Mouse (Mus musculus) midbrain, embryonic 13.5 days (tissue): ENCODE data around the gene Adgrl2. TPM values are rescaled to one million over a fixed set of nuclear protein-coding genes. Genes with fewer than 3 reads are reported as not detected.

Source experiments
- ATAC-seq: fragments of 200-750 bp; cut with Nextera tagmentation; 2 replicates; pipeline ENCODE4 v1.8.0; 2017; ENCODE audit warnings: mild to moderate bottlenecking, moderate TSS enrichment, moderate library complexity
- H3K27ac ChIP-seq: fragments of 300-500 bp; sonication (generic); 2 replicates; pipeline ENCODE4 v1.5.1; 2015; ENCODE audit warnings: inconsistent platforms, mild to moderate bottlenecking, moderate library complexity
- H3K27me3 ChIP-seq: fragments of 300-500 bp; sonication (generic); 2 replicates; pipeline ENCODE4 v1.6.1; 2015; ENCODE audit warnings: mild to moderate bottlenecking, inconsistent platforms
- H3K36me3 ChIP-seq: fragments of 300-500 bp; sonication (generic); 2 replicates; pipeline ENCODE4 v1.6.1; 2015; ENCODE audit warnings: mild to moderate bottlenecking, inconsistent platforms
- H3K4me1 ChIP-seq: fragments of 300-500 bp; sonication (generic); replicated peaks from 2 replicates; pipeline ENCODE4 v1.6.1; 2015; ENCODE audit warnings: inconsistent platforms
- H3K4me2 ChIP-seq: fragments of 300-500 bp; sonication (generic); replicated peaks from 2 replicates; pipeline ENCODE4 v1.6.1; 2015; ENCODE audit warnings: moderate library complexity, mild to moderate bottlenecking, inconsistent platforms
- H3K4me3 ChIP-seq: fragments of 300-500 bp; sonication (generic); replicated peaks from 2 replicates; pipeline ENCODE4 v1.5.1; 2015; ENCODE audit warnings: mild to moderate bottlenecking, inconsistent platforms
- H3K9ac ChIP-seq: fragments of 300-500 bp; sonication (generic); replicated peaks from 2 replicates; pipeline ENCODE4 v1.6.1; 2015; ENCODE audit warnings: mild to moderate bottlenecking, inconsistent platforms
- H3K9me3 ChIP-seq: fragments of 300-500 bp; sonication (generic); 2 replicates; pipeline ENCODE4 v1.6.1; 2016; ENCODE audit warnings: mild to moderate bottlenecking, inconsistent platforms
- WGBS: fragments of 180-500 bp; shearing (Covaris S2); methylation state at CpG from one replicate; pipeline ENCODE4 v1.1.7; 2015; 5-methylcytosine and 5-hydroxymethylcytosine counted together
- polyA plus RNA-seq: library from polyadenylated mRNA; unstranded; fragments of >200 nt; fragmentation: Nextera tagmentation; extraction: Ambion mirVana; gene quantifications from 2 replicates; pipeline ENCODE4 v1.2.1, GENCODE M21; 2015

The Adgrl2 gene
- polyA plus RNA-seq, 1 experiment from 2014 or later: 125 TPM

DNA sequence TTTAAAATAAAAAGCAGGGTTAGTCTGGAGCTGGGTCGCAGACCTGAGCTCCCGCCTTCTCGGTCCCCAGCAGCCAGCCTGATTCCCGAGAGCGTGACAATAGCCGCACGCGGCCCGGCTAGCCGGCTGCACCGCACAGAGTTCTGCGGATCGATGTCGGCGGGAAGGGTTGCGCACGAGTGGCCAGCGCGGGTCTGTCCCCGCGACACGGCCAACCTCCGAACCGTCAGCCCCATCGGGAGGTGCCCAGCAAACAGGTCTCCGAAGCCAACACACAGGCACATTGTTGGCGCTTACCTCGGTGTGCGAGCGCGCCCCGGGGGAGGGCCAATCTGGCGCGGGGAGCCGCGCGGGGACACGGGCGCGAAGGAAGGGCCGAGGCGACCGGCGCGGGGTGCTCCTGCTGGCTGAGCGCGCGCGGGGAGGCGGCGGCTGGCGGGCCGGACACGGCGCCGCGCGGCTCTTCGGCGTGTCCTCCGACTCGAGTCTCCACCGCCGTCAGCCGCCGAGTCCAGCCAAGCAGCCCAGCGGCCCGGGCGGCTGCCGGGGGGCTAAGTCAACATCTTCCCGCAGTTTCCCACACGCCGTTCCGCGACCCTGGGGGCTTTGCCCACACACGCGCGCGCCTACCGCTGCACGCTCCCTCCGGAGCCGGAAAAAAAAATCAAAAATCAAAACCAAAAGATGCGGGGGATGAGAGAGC is 1.9 kb downstream of the Adgrl2 start:
- Histone ChIP-seq H3K9ac (peak overlapping the region; percentile 97), H3K27me3 (peaks cover 3% of the 10 kb centered on the region; the same call in 1 of the 2 replicates), H3K4me1 (peaks cover 36% of the 10 kb centered on the region), H3K9me3 (no peaks in the 10 kb centered on the region), H3K36me3 (no peaks in the 10 kb centered on the region), H3K4me3 (peak overlapping the region; percentile 91), H3K27ac (peak overlapping the region; percentile 100), H3K4me2 (peak overlapping the region; percentile 80)
- ATAC-seq: peak; percentile 6
- under 1% methylated on average over 83 of the region's 84 CpGs for WGBS

DNA sequence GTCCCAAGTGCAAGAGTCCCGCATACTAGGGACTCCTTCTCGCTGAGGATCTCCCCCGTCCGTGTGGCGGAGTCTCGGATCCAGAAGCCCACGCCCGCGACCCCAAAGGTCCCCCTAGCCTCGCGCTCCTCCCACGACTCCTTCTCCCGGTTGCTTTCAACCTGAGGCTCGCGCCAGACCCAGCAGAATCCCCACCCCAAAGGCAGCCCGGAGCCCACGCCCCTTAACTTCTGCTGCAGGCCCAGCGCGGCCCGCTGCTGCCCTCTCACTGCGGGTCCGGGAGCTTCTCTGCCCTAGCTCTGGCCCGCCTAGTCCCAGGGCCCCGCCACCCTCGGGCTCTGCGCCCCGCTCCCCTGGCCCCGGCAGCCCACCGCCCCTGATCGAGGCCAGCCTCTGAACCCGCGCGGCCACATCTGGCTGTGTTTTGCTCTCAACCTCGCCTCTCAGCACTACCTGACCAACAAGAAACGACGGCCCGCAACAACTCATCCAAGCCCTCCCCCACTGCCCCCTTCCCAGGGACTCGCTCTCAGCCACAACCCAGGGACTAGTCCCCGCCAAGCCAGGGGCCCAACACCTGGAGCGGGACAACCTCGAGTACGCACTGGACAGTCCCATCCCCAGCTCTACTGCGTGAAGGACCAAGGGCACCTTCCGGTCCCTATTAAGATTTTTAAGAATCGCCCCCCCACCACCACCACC is 2.6 kb downstream of the Adgrl2 start:
- Histone ChIP-seq H3K4me3 (peak overlapping the region; percentile 91), H3K9me3 (no peaks in the 10 kb centered on the region), H3K4me1 (peaks cover 38% of the 10 kb centered on the region), H3K36me3 (no peaks in the 10 kb centered on the region), H3K9ac (peak overlapping the region; percentile 97), H3K27ac (peak overlapping the region; percentile 100), H3K27me3 (no peaks in the 10 kb centered on the region), H3K4me2 (peak overlapping the region; percentile 80)
- WGBS: under 1% methylated on average over 45 of the region's 45 CpGs
- peak; percentile 62 for ATAC-seq

DNA sequence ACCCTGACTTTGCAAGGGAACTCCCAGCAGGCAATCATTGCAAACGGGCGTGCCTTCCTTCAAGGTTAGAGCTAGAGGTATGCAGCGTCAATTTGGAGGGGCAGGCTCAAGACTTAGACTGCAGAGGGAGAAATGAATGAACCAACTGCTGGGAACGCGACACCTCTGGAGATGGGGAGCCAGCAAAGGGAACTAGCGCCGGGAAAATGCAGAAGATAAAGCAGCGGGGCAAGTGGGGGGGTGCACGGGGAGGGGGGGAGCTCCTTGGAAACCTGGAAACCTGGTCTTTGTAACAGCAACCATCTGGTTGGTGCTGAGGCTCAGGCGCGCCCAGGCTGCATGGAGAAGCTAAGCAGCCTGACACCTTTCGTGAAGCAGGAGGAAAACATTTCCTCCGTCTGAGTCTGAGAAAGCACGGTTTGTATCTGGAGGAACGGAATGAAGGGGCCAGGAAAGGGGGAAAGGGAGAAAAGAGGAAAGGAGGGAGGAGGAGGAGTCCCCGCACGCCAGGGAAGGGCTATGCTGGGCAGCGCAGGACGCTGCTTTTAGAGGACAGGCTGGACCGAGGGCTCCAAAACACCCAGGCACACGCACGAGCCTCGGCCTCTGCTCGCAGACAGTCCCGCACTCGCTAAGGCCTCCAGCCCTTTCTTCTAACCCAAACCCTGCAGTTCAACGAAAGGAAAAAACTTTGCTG is 3.3 kb downstream of the Adgrl2 start:
- WGBS: under 1% methylated on average over 27 of the region's 27 CpGs
- Histone ChIP-seq H3K4me2 (peak overlapping the region; percentile 80), H3K27me3 (no peaks in the 10 kb centered on the region), H3K36me3 (no peaks in the 10 kb centered on the region), H3K9ac (peak overlapping the region; percentile 97), H3K27ac (peak overlapping the region; percentile 100), H3K9me3 (no peaks in the 10 kb centered on the region), H3K4me1 (peaks cover 44% of the 10 kb centered on the region), H3K4me3 (peak overlapping the region; percentile 91)
- no peak for ATAC-seq

DNA sequence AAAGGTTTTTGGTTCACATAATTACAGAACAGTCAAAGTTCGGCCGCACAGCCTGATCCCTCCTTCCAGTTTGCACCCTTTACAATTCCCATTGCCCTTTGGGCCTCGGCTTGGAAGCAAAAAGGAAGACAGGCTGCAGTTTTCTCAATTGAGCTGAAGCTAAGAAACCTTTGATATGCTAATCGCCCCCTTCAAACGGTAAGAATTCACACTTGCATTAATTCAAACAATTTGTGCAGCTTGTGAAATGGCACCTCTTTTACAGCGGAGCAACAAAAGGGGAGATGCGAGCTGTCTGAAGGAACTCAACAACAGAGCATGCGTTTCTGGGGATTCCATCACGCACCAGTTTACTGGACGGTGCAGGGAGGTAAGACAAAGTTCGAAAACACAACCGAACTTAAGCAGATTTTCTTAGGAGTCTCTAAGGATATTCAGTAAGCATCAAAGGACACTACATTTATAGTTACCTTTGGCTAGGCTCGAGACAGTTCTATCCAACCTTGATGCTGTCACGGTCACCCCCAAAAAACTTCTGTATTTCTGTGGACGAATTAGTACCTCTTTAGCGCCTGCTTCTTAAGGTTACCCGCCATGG is 4.0 kb downstream of the Adgrl2 start:
- Histone ChIP-seq H3K4me3 (peak overlapping the region; percentile 91), H3K9me3 (no peaks in the 10 kb centered on the region), H3K4me2 (peak overlapping the region; percentile 80), H3K27ac (peak overlapping the region; percentile 100), H3K27me3 (no peaks in the 10 kb centered on the region), H3K36me3 (no peaks in the 10 kb centered on the region), H3K4me1 (peaks cover 48% of the 10 kb centered on the region), H3K9ac (peak overlapping the region; percentile 97)
- WGBS: under 1% methylated on average over 17 of the region's 17 CpGs
- no peak for ATAC-seq

DNA sequence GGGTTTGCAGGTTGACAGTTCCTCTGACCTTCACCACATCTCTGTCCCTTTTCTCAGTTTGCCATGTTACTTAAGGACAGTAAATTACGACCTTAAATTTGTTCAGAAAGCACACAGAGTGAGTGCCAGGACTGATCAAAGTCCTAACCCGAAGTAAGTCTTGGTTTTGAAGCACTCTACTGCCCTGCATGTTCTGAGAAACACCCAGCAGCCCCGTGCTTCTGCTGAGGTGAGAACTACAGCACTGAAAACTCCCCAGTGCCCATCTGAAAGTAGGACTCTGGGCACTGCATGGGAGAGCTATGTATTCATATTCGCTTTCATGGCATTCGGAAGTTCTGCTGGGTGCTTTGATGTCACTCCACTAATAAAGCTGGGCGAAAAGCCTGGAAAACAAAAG is 6.0 kb downstream of the Adgrl2 start:
- no peak for ATAC-seq
- H3K27ac ChIP-seq: no peak overlapping the region
- 44% methylated on average over 6 of the region's 6 CpGs for WGBS
- peak overlapping the region; percentile 47 for H3K4me2 ChIP-seq
- peak overlapping the region; percentile 24 for H3K4me3 ChIP-seq
- H3K9ac ChIP-seq: no peak overlapping the region; the same call in 1 of the 2 replicates
- H3K4me1 ChIP-seq: peaks cover 45% of the 10 kb centered on the region
- H3K27me3 ChIP-seq: no peaks in the 10 kb centered on the region
- no peaks in the 10 kb centered on the region for H3K36me3 ChIP-seq
- H3K9me3 ChIP-seq: no peaks in the 10 kb centered on the region

DNA sequence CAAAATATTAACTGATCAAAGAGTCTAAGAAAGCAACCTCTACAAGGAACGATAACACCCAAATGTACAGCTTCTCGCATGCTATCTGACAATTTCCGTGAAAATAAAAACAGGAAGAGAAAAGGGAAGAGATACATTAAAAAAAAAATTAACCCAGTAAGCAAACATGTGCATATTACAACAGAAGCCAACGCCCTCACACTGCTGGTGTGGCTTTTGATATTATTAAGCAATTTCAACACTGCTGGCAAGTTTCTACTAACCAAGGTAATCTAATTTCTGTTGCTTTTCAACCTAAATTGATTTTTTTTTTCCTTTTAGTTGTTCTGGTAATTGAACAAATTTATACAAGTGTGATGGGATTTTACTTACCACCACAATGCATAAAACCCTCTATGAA is 8.0 kb downstream of the Adgrl2 start:
- WGBS: 78% methylated on average over 4 of the region's 4 CpGs
- Histone ChIP-seq H3K4me1 (peaks cover 60% of the 10 kb centered on the region), H3K27me3 (no peaks in the 10 kb centered on the region), H3K9me3 (no peaks in the 10 kb centered on the region), H3K36me3 (no peaks in the 10 kb centered on the region), H3K4me3 (no peak overlapping the region), H3K4me2 (no peak overlapping the region), H3K27ac (no peak overlapping the region), H3K9ac (no peak overlapping the region)
- ATAC-seq: no peak

DNA sequence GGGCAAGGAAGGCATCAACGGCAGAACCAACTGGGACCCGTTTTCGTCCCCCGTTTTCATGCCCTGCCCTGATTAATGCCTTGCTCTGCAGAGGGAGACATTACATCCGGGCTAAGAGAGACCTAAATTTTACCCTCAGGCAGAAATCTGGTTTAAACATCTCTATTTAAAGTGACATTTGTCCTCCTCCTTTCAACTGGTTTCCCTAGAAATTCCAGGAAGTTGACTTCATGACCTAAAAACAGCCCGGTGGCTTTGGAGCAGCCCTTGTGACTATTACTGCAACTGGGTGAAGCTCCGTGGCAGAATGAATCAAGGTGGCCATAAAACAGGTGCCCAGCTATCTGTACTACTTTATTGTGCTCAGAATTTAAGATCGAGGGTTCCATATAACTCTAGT is 8.6 kb downstream of the Adgrl2 start:
- no peaks in the 10 kb centered on the region for H3K27me3 ChIP-seq

DNA sequence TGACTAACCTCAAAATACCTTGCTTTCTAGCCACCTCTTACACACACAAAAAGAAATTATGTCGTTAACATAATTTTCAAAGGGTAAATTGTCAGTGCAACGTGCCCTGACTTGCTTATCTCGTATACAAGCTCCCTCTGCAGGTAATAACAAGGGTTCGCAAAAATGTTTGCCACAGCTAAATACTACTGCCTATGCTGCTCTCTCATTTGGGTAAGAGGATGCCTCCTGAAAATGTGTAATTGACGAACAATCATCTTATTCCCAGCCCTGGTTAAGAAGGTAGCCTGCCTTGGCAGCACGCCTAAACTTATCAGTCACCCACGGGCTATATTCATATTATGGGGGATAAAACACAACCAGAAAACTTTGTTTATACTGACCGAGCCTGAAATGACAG is 11.8 kb downstream of the Adgrl2 start:
- H3K27ac ChIP-seq: no peak overlapping the region
- no peak overlapping the region for H3K4me3 ChIP-seq
- H3K4me1 ChIP-seq: peaks cover 45% of the 10 kb centered on the region
- no peaks in the 10 kb centered on the region for H3K36me3 ChIP-seq
- no peak overlapping the region for H3K4me2 ChIP-seq
- H3K9ac ChIP-seq: no peak overlapping the region
- no peaks in the 10 kb centered on the region for H3K9me3 ChIP-seq
- WGBS: 57% methylated on average over 8 of the region's 8 CpGs
- no peaks in the 10 kb centered on the region for H3K27me3 ChIP-seq
- no peak for ATAC-seq

More for the DNA sequence above, 8.6 kb downstream of the Adgrl2 start:
- 77% methylated on average over 8 of the region's 8 CpGs for WGBS
- Histone ChIP-seq H3K4me1 (peaks cover 66% of the 10 kb centered on the region), H3K4me3 (no peak overlapping the region), H3K4me2 (0 out of 2 replicates have a peak overlapping the region, but pooled peaks have one; percentile 0), H3K9ac (no peak overlapping the region), H3K9me3 (no peaks in the 10 kb centered on the region), H3K27ac (no peak overlapping the region), H3K36me3 (no peaks in the 10 kb centered on the region)
- ATAC-seq: no peak

DNA sequence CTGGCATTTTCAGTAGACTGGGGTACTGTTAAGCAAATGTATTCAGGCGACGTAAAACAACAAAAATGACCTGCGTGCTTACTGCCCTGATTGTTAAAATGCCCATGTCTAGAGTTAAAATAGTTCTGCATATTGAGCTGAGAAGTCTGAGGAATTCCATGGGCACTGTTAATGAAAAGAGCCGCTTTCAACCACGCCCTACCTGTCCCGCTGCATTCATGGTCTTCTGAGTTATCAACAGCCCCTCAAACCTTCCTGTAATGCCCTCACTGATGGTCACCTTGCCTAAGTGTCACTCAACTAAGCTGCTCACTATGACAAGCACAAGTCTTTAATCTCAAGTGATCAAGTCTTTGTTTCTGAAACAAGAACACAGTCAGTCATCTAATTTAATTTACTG is 12.5 kb downstream of the Adgrl2 start:
- Histone ChIP-seq H3K36me3 (no peaks in the 10 kb centered on the region), H3K27ac (peak overlapping the region; percentile 56; the same call in 1 of the 2 replicates), H3K4me1 (peaks cover 42% of the 10 kb centered on the region), H3K9me3 (no peaks in the 10 kb centered on the region), H3K4me2 (peak overlapping the region; percentile 62), H3K4me3 (no peak overlapping the region), H3K27me3 (no peaks in the 10 kb centered on the region), H3K9ac (no peak overlapping the region)
- 67% methylated on average over 6 of the region's 6 CpGs for WGBS
- ATAC-seq: no peak

DNA sequence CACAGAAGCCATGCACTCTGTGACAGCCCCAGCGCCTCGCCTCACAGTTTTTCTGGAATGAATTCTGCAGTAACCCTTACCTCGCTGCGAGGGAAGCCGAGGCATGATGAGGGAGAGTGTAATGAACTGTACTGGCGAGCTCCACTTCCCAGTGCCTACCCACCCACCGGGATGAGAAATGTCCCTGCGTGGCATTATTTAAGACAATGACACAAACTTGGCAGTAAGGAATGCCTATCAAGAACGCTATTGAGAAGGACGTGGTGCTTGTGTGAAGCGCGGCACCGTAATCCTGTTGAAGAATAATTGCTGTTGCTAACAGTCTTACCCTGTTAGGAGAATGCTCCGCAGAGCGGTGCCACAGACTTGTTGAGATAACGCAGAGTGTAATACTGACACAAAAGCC is 13.2 kb downstream of the Adgrl2 start:
- peak overlapping the region; percentile 36 for H3K4me3 ChIP-seq
- peak; percentile 85 for ATAC-seq
- H3K4me2 ChIP-seq: peak overlapping the region; percentile 62
- H3K4me1 ChIP-seq: peaks cover 37% of the 10 kb centered on the region
- no peaks in the 10 kb centered on the region for H3K36me3 ChIP-seq
- H3K9me3 ChIP-seq: no peaks in the 10 kb centered on the region
- peak overlapping the region; percentile 56 for H3K27ac ChIP-seq
- no peaks in the 10 kb centered on the region for H3K27me3 ChIP-seq
- H3K9ac ChIP-seq: peak overlapping the region; percentile 55
- 9% methylated on average over 16 of the region's 16 CpGs for WGBS

DNA sequence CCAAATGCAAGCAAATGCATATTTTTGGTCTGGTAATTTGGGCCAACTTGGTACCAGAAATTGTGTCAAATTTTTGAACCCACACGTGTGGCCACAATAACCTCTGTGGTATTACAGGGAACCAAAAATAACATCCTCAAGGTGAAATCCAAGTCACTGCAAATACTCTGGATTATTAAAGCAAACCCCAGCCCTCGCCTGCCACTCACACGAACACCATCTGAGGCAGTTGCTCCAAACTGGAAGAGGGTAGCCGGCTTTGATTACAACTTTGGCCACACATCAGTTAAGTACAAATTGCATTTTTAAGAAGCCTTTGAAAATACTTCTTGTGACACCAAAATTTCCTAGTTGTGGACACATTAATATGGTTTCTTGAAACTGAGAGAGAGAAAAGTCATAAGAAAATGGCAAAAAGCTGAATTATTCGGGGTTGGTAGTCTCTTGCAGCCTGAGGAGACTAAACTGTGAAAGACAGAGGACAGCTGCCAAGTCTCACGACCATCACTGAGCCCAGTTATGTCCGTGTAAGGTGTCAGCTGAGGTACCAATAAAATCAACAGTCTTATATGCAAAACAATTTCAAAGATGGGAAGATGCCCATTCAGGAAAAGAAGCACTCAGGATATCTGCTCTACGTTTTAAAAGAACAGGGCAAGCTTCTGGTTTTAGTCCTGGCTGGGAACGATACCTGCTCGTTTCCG is 18.3 kb downstream of the Adgrl2 start:
- H3K4me3 ChIP-seq: no peak overlapping the region
- no peak for ATAC-seq
- H3K4me1 ChIP-seq: peaks cover 19% of the 10 kb centered on the region
- 88% methylated on average over 11 of the region's 11 CpGs for WGBS
- H3K27ac ChIP-seq: no peak overlapping the region
- no peaks in the 10 kb centered on the region for H3K36me3 ChIP-seq
- H3K27me3 ChIP-seq: no peaks in the 10 kb centered on the region
- H3K4me2 ChIP-seq: no peak overlapping the region
- no peaks in the 10 kb centered on the region for H3K9me3 ChIP-seq
- H3K9ac ChIP-seq: no peak overlapping the region
